Mouse (Mus musculus) testis, adult 2 months (tissue): Measurements from ENCODE around the gene Fxyd1. TPM values are rescaled to one million over a fixed set of nuclear protein-coding genes. Genes with fewer than 3 reads are reported as not detected.
A peak's percentile ranks its signal among the peaks of the same experiment; 100 is the strongest.

Experiments used
- H3K27ac ChIP-seq: fragments of 200-500 bp; 2 replicates; pipeline ENCODE4 v1.5.1; 2012; ENCODE audit warnings: low read depth, low read length; ENCODE audit not compliant: control insufficient read depth, insufficient read depth
- H3K27me3 ChIP-seq: fragments of 200-500 bp; 2 replicates; pipeline ENCODE4 v1.6.1; 2012; ENCODE audit warnings: mild to moderate bottlenecking, low read length, moderate library complexity; ENCODE audit not compliant: control insufficient read depth, insufficient read depth
- H3K36me3 ChIP-seq: fragments of 200-500 bp; 2 replicates; pipeline ENCODE4 v1.6.1; 2012; ENCODE audit warnings: mild to moderate bottlenecking, low read length; ENCODE audit not compliant: control insufficient read depth, insufficient read depth
- H3K4me1 ChIP-seq: fragments of 200-500 bp; 2 replicates; pipeline ENCODE4 v1.6.1; 2012; ENCODE audit warnings: low read length; ENCODE audit not compliant: control insufficient read depth, insufficient read depth
- H3K4me3 ChIP-seq: fragments of 200-500 bp; 2 replicates; pipeline ENCODE4 v1.5.1; 2012; ENCODE audit warnings: low read depth, mild to moderate bottlenecking, low read length, moderate library complexity, mixed read lengths; ENCODE audit not compliant: control insufficient read depth
- CTCF ChIP-seq: fragments of 200-500 bp; IDR thresholded peaks from 2 replicates; pipeline ENCODE4 v1.5.1; 2012; ENCODE audit warnings: low read depth, mild to moderate bottlenecking, inconsistent platforms, low read length, moderate library complexity; ENCODE audit not compliant: control insufficient read depth, insufficient read depth, insufficient replicate concordance
- POLR2A ChIP-seq: fragments of 200-500 bp; IDR thresholded peaks from 2 replicates; pipeline ENCODE4 v1.6.1; 2012; ENCODE audit warnings: low read depth, mild to moderate bottlenecking, inconsistent platforms, low read length, moderate library complexity; ENCODE audit not compliant: control insufficient read depth
- polyA plus RNA-seq: library from polyadenylated mRNA; depleted of rRNA; stranded (reverse); fragments of >200 nt; gene quantifications from 2 replicates; pipeline ENCODE4 v1.2.3, GENCODE M21; 2012

Fxyd1 gene
- polyA plus RNA-seq, 1 experiment: 94.7 TPM

- Histone ChIP-seq H3K27ac (no peak overlapping the region), H3K27me3 (no peaks in the 10 kb centered on the region), H3K36me3 (no peaks in the 10 kb centered on the region), H3K4me1 (no peaks in the 10 kb centered on the region; the same call in 1 of the 2 replicates), H3K4me3 (no peak overlapping the region)
- TF ChIP-seq POLR2A (no peak), CTCF (peak; percentile 35; the same call in 1 of the 2 replicates)
Measured at GRCm38 (mm10) chr7:31077885-31078445, 21.0 kb upstream of the Fxyd1 start.

- H3K27me3 ChIP-seq: no peaks in the 10 kb centered on the region
- no peak for TF ChIP-seq POLR2A
- no peak for TF ChIP-seq CTCF
- H3K4me1 ChIP-seq: no peaks in the 10 kb centered on the region; the same call in 1 of the 2 replicates
- no peak overlapping the region for H3K27ac ChIP-seq
- no peaks in the 10 kb centered on the region for H3K36me3 ChIP-seq
- no peak overlapping the region for H3K4me3 ChIP-seq
Measured at GRCm38 (mm10) chr7:31077470-31077869, 20.5 kb upstream of the Fxyd1 start.

GRCm38 (mm10) chr7:31076492-31076891, 19.5 kb upstream of the Fxyd1 start, which contains the start of gene Fxyd3:
TSS of gene Fxyd3 (minus strand) at chr7:31076704.
- Histone ChIP-seq H3K27ac (no peak within 1 kb of the TSS), H3K36me3 (no peaks in the 10 kb centered on the region), H3K4me1 (no peaks in the 10 kb centered on the region; the same call in 1 of the 2 replicates), H3K4me3 (no peak within 1 kb of the TSS), H3K27me3 (no peaks in the 10 kb centered on the region)
- TF ChIP-seq CTCF (no peak), POLR2A (no peak)

GRCm38 (mm10) chr7:31074713-31075069, 17.7 kb upstream of the Fxyd1 start:
- TF ChIP-seq POLR2A: no peak
- TF ChIP-seq CTCF: no peak
- Histone ChIP-seq H3K4me3 (no peak overlapping the region), H3K27me3 (no peaks in the 10 kb centered on the region), H3K4me1 (no peaks in the 10 kb centered on the region; the same call in 1 of the 2 replicates), H3K27ac (no peak overlapping the region), H3K36me3 (no peaks in the 10 kb centered on the region)

- H3K4me1 ChIP-seq: peaks cover 3% of the 10 kb centered on the region
- H3K4me3 ChIP-seq: no peak overlapping the region
- no peaks in the 10 kb centered on the region for H3K27me3 ChIP-seq
- no peak overlapping the region for H3K27ac ChIP-seq
- no peaks in the 10 kb centered on the region for H3K36me3 ChIP-seq
- no peak for TF ChIP-seq CTCF
- no peak for TF ChIP-seq POLR2A
Measured at GRCm38 (mm10) chr7:31074061-31074712, 17.2 kb upstream of the Fxyd1 start.

- Histone ChIP-seq H3K4me1 (peaks cover 7% of the 10 kb centered on the region), H3K27ac (no peak overlapping the region), H3K27me3 (no peaks in the 10 kb centered on the region), H3K4me3 (no peak overlapping the region), H3K36me3 (no peaks in the 10 kb centered on the region)
- TF ChIP-seq CTCF: no peak
- TF ChIP-seq POLR2A: no peak
Measured at GRCm38 (mm10) chr7:31073546-31073945, 16.5 kb upstream of the Fxyd1 start.

GRCm38 (mm10) chr7:31072326-31072725, 15.3 kb upstream of the Fxyd1 start:
- TF ChIP-seq CTCF (no peak), POLR2A (no peak)
- H3K4me3 ChIP-seq: no peak overlapping the region
- H3K36me3 ChIP-seq: no peaks in the 10 kb centered on the region
- peaks cover 11% of the 10 kb centered on the region for H3K4me1 ChIP-seq
- H3K27ac ChIP-seq: no peak overlapping the region
- no peaks in the 10 kb centered on the region for H3K27me3 ChIP-seq
